Mouse (Mus musculus) neural tube, embryonic 11.5 days (tissue): ENCODE measurements around the gene Agap1. TPM values are rescaled to one million over a fixed set of nuclear protein-coding genes. Genes with fewer than 3 reads are reported as not detected.
A peak's percentile ranks its signal among the peaks of the same experiment; 100 is the strongest.

Experiments
- ATAC-seq: fragments of 200-750 bp; cut with Nextera tagmentation; 2 replicates; pipeline ENCODE4 v1.8.0; 2017; ENCODE audit warnings: moderate number of reproducible peaks, mild to moderate bottlenecking, moderate TSS enrichment, moderate library complexity; ENCODE audit not compliant: insufficient read depth, low FRiP score, low TSS enrichment
- DNase-seq: peaks from one replicate; pipeline ENCODE4 v3.0.0-alpha.2; 2015; ENCODE audit warnings: low spot score
- H3K27ac ChIP-seq: fragments of 300-500 bp; sonication (generic); 2 replicates; pipeline ENCODE4 v1.5.1; 2014; ENCODE audit warnings: low read depth, mild to moderate bottlenecking, low read length
- H3K27me3 ChIP-seq: fragments of 300-500 bp; sonication (generic); 2 replicates; pipeline ENCODE4 v1.6.1; 2014; ENCODE audit warnings: mild to moderate bottlenecking, low read length, mixed read lengths; ENCODE audit not compliant: control insufficient read depth, insufficient read depth
- H3K36me3 ChIP-seq: fragments of 300-500 bp; sonication (generic); 2 replicates; pipeline ENCODE4 v1.6.1; 2014; ENCODE audit warnings: mild to moderate bottlenecking, low read length, moderate library complexity, mixed read lengths; ENCODE audit not compliant: control insufficient read depth, insufficient read depth
- H3K4me1 ChIP-seq: fragments of 300-500 bp; sonication (generic); 2 replicates; pipeline ENCODE4 v1.6.1; 2014; ENCODE audit warnings: low read length, mixed read lengths; ENCODE audit not compliant: control insufficient read depth, insufficient read depth
- H3K4me2 ChIP-seq: fragments of 300-500 bp; sonication (generic); 2 replicates; pipeline ENCODE4 v1.6.1; 2014; ENCODE audit warnings: low read depth, mild to moderate bottlenecking, moderate library complexity
- H3K4me3 ChIP-seq: fragments of 300-500 bp; sonication (generic); 2 replicates; pipeline ENCODE4 v1.5.1; 2014; ENCODE audit warnings: low read depth, low read length
- H3K9ac ChIP-seq: fragments of 300-500 bp; sonication (generic); 2 replicates; pipeline ENCODE4 v1.6.1; 2014; ENCODE audit warnings: mild to moderate bottlenecking, low read length
- H3K9me3 ChIP-seq: fragments of 300-500 bp; sonication (generic); 2 replicates; pipeline ENCODE4 v1.6.1; 2016; ENCODE audit warnings: low read length; ENCODE audit not compliant: control insufficient read depth
- WGBS: fragments of 180-500 bp; shearing (Covaris S2); extraction: QIAGEN DNeasy Blood & Tissue Kit; methylation state at CpG from one replicate; pipeline ENCODE4 v1.1.7; 2014; 5-methylcytosine and 5-hydroxymethylcytosine counted together
- polyA plus RNA-seq: library from polyadenylated mRNA; unstranded; fragments of >200 nt; fragmentation: Nextera tagmentation; extraction: Ambion mirVana; gene quantifications from 2 replicates; pipeline ENCODE4 v1.2.1, GENCODE M21; 2014

The Agap1 gene
- polyA plus RNA-seq, 1 experiment from 2014 or later = 31.1 TPM

GRCm38 (mm10) chr1:89929181-89929580 is 474.6 kb downstream of the Agap1 start:
- DNase-seq (peak; percentile 48), ATAC-seq (no peak)
- Histone ChIP-seq H3K9me3 (no peaks in the 10 kb centered on the region), H3K9ac (peak overlapping the region; percentile 52), H3K4me2 (peak overlapping the region; percentile 83), H3K4me3 (peak overlapping the region; percentile 69), H3K27me3 (peaks cover 51% of the 10 kb centered on the region), H3K36me3 (peaks cover 2% of the 10 kb centered on the region; the same call in 1 of the 2 replicates), H3K4me1 (peaks cover 56% of the 10 kb centered on the region), H3K27ac (0 out of 2 replicates have a peak overlapping the region, but pooled peaks have one; percentile 80)
- WGBS = 3% methylated on average over 6 of the region's 6 CpGs

GRCm38 (mm10) chr1:89929721-89930505 is 475.3 kb downstream of the Agap1 start:
- peaks cover 49% of the 10 kb centered on the region for H3K27me3 ChIP-seq
- ATAC-seq = no peak

GRCm38 (mm10) chr1:89930551-89930950 is 475.9 kb downstream of the Agap1 start:
- 0% methylated on average over 38 of the region's 45 CpGs for WGBS
- DNase-seq (no peak), ATAC-seq (no peak)
- Histone ChIP-seq H3K9me3 (no peaks in the 10 kb centered on the region), H3K4me3 (peak overlapping the region; percentile 69), H3K27ac (peak overlapping the region; percentile 80), H3K4me2 (peak overlapping the region; percentile 83), H3K27me3 (peaks cover 54% of the 10 kb centered on the region), H3K9ac (peak overlapping the region; percentile 52), H3K36me3 (peaks cover 2% of the 10 kb centered on the region; the same call in 1 of the 2 replicates), H3K4me1 (peaks cover 49% of the 10 kb centered on the region)

More at GRCm38 (mm10) chr1:89929721-89930505, 475.3 kb downstream of the Agap1 start:
- peak overlapping the region; percentile 52 for H3K9ac ChIP-seq
- DNase-seq = peak; percentile 66
- H3K9me3 ChIP-seq = no peaks in the 10 kb centered on the region
- peaks cover 53% of the 10 kb centered on the region for H3K4me1 ChIP-seq
- WGBS = under 1% methylated on average over 54 of the region's 55 CpGs
- H3K36me3 ChIP-seq = peaks cover 2% of the 10 kb centered on the region; the same call in 1 of the 2 replicates
- peak overlapping the region; percentile 80 for H3K27ac ChIP-seq
- peak overlapping the region; percentile 69 for H3K4me3 ChIP-seq
- peak overlapping the region; percentile 83 for H3K4me2 ChIP-seq

GRCm38 (mm10) chr1:89931120-89931519 is 476.5 kb downstream of the Agap1 start, which contains the start of gene Gbx2:
Gene Gbx2, minus strand, starts transcription at chr1:89931179.
- Histone ChIP-seq H3K27ac (peak within 1 kb of the TSS; percentile 80), H3K4me1 (peaks cover 49% of the 10 kb centered on the region), H3K4me2 (peak within 1 kb of the TSS; percentile 83), H3K9me3 (no peaks in the 10 kb centered on the region), H3K4me3 (peak within 1 kb of the TSS; percentile 69), H3K36me3 (peaks cover 2% of the 10 kb centered on the region; the same call in 1 of the 2 replicates), H3K9ac (peak within 1 kb of the TSS; percentile 56), H3K27me3 (peaks cover 56% of the 10 kb centered on the region)
- under 1% methylated on average over 33 of the region's 33 CpGs for WGBS
- ATAC-seq (peak; percentile 71), DNase-seq (peak; percentile 94)

- Histone ChIP-seq H3K9me3 (no peaks in the 10 kb centered on the region), H3K27ac (peak overlapping the region; percentile 21; the same call in 1 of the 2 replicates), H3K9ac (peak overlapping the region; percentile 56), H3K36me3 (peaks cover 2% of the 10 kb centered on the region; the same call in 1 of the 2 replicates), H3K27me3 (peaks cover 63% of the 10 kb centered on the region), H3K4me2 (peak overlapping the region; percentile 83), H3K4me1 (peaks cover 40% of the 10 kb centered on the region), H3K4me3 (peak overlapping the region; percentile 69)
- DNase-seq = peak; percentile 50
- ATAC-seq = no peak
- 1% methylated on average over 19 of the region's 19 CpGs for WGBS
Observed at GRCm38 (mm10) chr1:89932021-89932423, 477.4 kb downstream of the Agap1 start.

GRCm38 (mm10) chr1:89932616-89933015 is 478.0 kb downstream of the Agap1 start:
- Histone ChIP-seq H3K36me3 (peaks cover 2% of the 10 kb centered on the region; the same call in 1 of the 2 replicates), H3K9ac (peak overlapping the region; percentile 31; the same call in 1 of the 2 replicates), H3K27me3 (peaks cover 63% of the 10 kb centered on the region), H3K4me1 (peaks cover 35% of the 10 kb centered on the region), H3K27ac (peak overlapping the region; percentile 21; the same call in 1 of the 2 replicates), H3K4me3 (peak overlapping the region; percentile 69; the same call in 1 of the 2 replicates), H3K4me2 (peak overlapping the region; percentile 83), H3K9me3 (no peaks in the 10 kb centered on the region)
- ATAC-seq = peak; percentile 18; the same call in 1 of the 2 replicates
- 1% methylated on average over 16 of the region's 16 CpGs for WGBS
- peak; percentile 80 for DNase-seq

GRCm38 (mm10) chr1:89933028-89933427 is 478.4 kb downstream of the Agap1 start:
- Histone ChIP-seq H3K4me1 (peaks cover 31% of the 10 kb centered on the region), H3K27me3 (peaks cover 66% of the 10 kb centered on the region), H3K4me2 (peak overlapping the region; percentile 83), H3K27ac (no peak overlapping the region), H3K4me3 (no peak overlapping the region), H3K9ac (no peak overlapping the region), H3K9me3 (no peaks in the 10 kb centered on the region), H3K36me3 (peaks cover 2% of the 10 kb centered on the region; the same call in 1 of the 2 replicates)
- DNase-seq (no peak), ATAC-seq (no peak)
- WGBS = 5% methylated on average over 6 of the region's 6 CpGs

GRCm38 (mm10) chr1:89933786-89934185 is 479.2 kb downstream of the Agap1 start:
- no peak overlapping the region for H3K9ac ChIP-seq
- peaks cover 62% of the 10 kb centered on the region for H3K27me3 ChIP-seq
- ATAC-seq (no peak), DNase-seq (peak; percentile 46)
- no peaks in the 10 kb centered on the region for H3K36me3 ChIP-seq
- peak overlapping the region; percentile 45; the same call in 1 of the 2 replicates for H3K27ac ChIP-seq
- H3K4me1 ChIP-seq = peaks cover 24% of the 10 kb centered on the region
- no peaks in the 10 kb centered on the region for H3K9me3 ChIP-seq
- peak overlapping the region; percentile 36 for H3K4me2 ChIP-seq
- H3K4me3 ChIP-seq = peak overlapping the region; percentile 8; the same call in 1 of the 2 replicates
- under 1% methylated on average over 21 of the region's 21 CpGs for WGBS
